Mouse (Mus musculus) bone marrow, adult 2 months (tissue): ENCODE results near the gene Styk1.

Source experiments
- CTCF ChIP-seq: fragments of 200-500 bp; IDR thresholded peaks from 2 replicates; pipeline ENCODE4 v1.5.1; 2011; ENCODE audit warnings: low read length, control low read depth; ENCODE audit not compliant: control insufficient read depth, insufficient read depth
- POLR2A ChIP-seq: fragments of 200-500 bp; IDR thresholded peaks from 2 replicates; pipeline ENCODE4 v1.6.1; 2011; ENCODE audit warnings: low read depth, mild to moderate bottlenecking, control low read depth, low read length, borderline replicate concordance; ENCODE audit not compliant: control insufficient read depth

DNA sequence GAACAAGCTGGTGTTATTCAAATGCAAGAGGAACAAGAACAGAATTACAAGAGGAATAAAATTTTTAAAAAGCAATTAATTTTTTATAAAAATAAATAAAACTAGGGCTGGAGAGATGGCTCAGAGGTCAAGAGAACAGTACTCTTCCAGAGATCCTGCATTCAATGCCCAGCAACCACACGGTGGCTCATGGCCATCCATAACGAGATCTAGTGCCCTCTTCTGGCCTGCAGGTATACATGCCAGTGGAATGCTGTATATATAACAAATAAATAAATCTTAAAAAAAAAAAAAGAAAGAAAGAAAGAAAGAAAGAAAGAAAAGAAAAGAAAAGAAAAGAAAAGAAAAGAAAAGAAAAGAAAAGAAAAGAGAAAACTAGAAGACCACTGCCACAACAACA is 63.0 kb downstream of the Styk1 start:
- TF ChIP-seq CTCF (peak; percentile 74), POLR2A (no peak)
